ENCODE assay signal across 20 mouse cellular contexts in the genomic region with DNA sequence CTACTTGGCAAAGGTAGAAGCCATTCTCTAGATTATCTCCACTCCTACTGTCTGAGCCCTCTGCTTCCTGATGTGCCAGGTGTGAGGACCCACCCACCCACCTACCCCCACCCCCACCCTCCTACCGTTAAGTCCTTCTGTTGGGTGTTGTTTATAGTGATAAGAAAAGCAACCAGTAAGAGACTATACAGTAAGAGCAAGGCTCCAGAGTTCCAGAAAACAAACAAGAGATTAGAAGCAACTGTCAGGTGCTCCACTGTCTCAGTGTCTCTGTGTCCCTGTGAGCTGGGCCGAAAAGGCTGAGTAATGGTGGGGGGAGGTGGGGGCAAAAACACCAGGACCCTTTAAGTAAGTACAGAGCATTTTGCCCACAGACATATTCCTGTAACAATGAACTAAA. TPM values are rescaled to one million over a fixed set of nuclear protein-coding genes. Genes with fewer than 3 reads are reported as not detected.
"Had no signal": no experiment of that assay in that cellular context is flagged by ENCODE, and none has a peak within 500 bp of the region (broad histone marks: within the 10 kb centered on the region; RNA-seq: fewer than 3 reads in every experiment).

No protein-coding gene starts in this region.

- H3K27me3 ChIP-seq: limb, embryonic 12.5 days; lung, embryonic 15.5 days; midbrain, embryonic 15.5 days had no signal

- H3K4me2 ChIP-seq: limb, embryonic 12.5 days; lung, embryonic 15.5 days; midbrain, embryonic 11.5 days; midbrain, embryonic 15.5 days had no signal

- H3K27ac ChIP-seq: kidney, postnatal 0 days; limb, embryonic 12.5 days; lung, embryonic 15.5 days; midbrain, embryonic 15.5 days had no signal

- H3K4me1 ChIP-seq: lung, embryonic 15.5 days had no signal

- H3K9me3 ChIP-seq: limb, embryonic 12.5 days; lung, embryonic 15.5 days; midbrain, embryonic 15.5 days had no signal

- H3K4me3 ChIP-seq: limb, embryonic 12.5 days; lung, embryonic 15.5 days; midbrain, embryonic 15.5 days had no signal

- ATAC-seq: inflammation-experienced regulatory T-cells, adult 6 months; midbrain, embryonic 15.5 days had no signal

- DNase-seq: kidney, adult 11 months; kidney, adult 9 months; retina, postnatal 1 day; right cerebral cortex, postnatal 4 days; spleen, adult 18-20 months; thymus, adult 18-20 months; thymus, postnatal 25 days had no signal

- H3K36me3 ChIP-seq: limb, embryonic 12.5 days; lung, embryonic 15.5 days; midbrain, embryonic 15.5 days had no signal

- H3K9ac ChIP-seq: limb, embryonic 12.5 days; lung, embryonic 15.5 days; midbrain, embryonic 15.5 days had no signal

RNA-seq across cellular contexts. Expression of a gene that starts 53.7 kb away (rescaled TPM):
- total RNA-seq: layer of hippocampus, adult 18-20 months; layer of hippocampus, postnatal 10 days; left cerebral cortex, postnatal 36 days; liver, adult 2 months; neutrophil, adult 5-6 weeks had no signal
- polyA plus RNA-seq: inflammation-experienced regulatory T-cells, adult 6 months; kidney, postnatal 0 days; limb, embryonic 12.5 days; liver, adult 2 months; lung, embryonic 15.5 days; midbrain, embryonic 11.5 days; midbrain, embryonic 15.5 days; stomach, embryonic 14.5 days; urinary bladder, adult 2 months had no signal
